Mouse (Mus musculus): ENCODE results near the gene Mbip. TPM values are rescaled to one million over a fixed set of nuclear protein-coding genes. Genes with fewer than 3 reads are reported as not detected.

The Mbip gene
- total RNA-seq, 2 experiments from 2014 or later, result 13.3 TPM

DNA sequence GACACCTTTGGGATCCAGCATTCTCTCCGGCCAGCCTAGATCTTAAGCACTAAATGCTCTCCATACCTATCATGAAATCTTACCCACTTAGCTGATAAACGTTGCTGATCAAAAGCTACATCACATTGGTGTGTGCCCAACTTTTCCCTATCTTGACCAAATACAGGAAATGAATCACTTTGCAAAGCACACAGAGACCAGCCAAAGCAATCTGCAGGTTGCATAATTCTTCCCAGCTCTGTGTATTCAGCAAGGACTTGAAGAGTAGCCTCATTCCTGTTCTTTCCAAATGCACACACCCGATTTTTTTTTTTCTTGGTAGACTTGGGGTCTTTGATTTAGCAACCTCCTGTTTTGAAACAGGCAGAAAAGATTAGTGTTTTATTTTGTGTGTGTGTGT is 57.1 kb downstream of the Mbip start:
- no peak for DNase-seq

DNA sequence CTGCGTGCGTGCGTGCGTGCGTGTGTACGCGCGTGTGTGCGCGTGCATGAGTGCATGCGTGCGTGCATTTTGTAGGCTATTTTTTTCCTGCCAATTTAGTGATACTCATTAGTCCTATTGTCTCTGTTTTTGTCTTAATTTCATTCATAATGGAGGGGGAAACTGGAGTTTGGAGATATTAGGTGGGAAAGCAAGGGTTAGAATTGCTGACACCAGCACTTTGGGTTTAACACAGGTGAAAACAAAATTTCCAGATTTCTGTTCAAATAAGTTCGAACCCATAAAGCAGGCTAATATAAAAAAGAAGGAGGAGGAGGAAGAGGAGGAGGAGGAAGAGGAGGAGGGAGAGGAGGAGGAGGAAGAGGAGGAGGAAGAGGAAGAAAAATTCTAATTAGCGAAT is 58.9 kb downstream of the Mbip start:
- DNase-seq, result no peak

DNA sequence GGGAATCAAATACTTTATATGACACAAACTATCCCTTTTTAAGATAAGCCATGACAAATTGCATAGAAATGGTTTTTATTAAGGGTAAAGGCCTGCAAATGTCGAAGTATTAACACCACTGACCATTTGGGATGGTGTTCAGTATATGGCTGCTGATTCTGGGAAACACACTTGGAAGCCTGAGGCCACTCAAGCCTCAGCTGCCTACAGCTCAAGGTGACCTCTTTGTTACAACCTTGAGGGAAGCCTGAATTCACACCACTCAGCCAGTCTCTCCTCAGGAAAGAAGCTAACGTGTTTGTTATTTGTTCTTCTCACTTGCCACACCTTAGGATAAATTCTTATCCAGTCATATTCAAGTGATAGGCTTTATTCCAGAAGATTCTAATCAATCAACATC is 61.5 kb downstream of the Mbip start:
- DNase-seq, result no peak

DNA sequence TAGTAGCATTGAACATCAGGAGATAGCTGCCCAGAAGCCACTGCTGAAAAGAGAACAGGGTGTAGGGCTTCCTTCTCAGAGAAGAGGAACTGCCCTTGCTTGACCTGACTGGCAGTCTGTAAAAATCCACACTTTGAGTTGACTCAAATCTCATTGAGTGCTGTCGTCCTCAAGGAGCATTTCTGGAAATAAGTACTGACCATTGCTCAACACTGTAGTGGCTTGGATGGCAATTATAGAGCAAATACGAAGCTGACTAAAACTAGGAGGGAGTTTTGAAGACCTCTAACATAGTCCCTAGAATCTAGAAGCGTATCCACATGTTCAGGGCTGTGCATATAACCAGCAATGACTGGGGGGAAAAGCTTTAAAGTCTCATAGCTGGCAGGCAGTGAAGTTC is 64.0 kb downstream of the Mbip start:
- no peak for DNase-seq

Other genes starting within 250 kb of the Mbip start
- not detected for gene Nkx2-1, start 191.0 kb upstream of the Mbip start, total RNA-seq (2021)